Mouse (Mus musculus): ENCODE data around the gene Abca13.
"Not testable (repeated sequence)": the region's sequence is repeated elsewhere in the genome, so short reads cannot be mapped to it uniquely, and the experiment has no call there.

Gene Abca13

GRCm38 (mm10) chr11:9191555-9192131, at the start of gene Abca13:
TSS of gene Abca13 (plus strand) at chr11:9191942.
- DNase-seq (ENCODE audit: low read depth) = no peak

GRCm38 (mm10) chr11:9145113-9145512, 46.6 kb upstream of the Abca13 start:
- DNase-seq (ENCODE audit: low read depth) = no peak

DNA sequence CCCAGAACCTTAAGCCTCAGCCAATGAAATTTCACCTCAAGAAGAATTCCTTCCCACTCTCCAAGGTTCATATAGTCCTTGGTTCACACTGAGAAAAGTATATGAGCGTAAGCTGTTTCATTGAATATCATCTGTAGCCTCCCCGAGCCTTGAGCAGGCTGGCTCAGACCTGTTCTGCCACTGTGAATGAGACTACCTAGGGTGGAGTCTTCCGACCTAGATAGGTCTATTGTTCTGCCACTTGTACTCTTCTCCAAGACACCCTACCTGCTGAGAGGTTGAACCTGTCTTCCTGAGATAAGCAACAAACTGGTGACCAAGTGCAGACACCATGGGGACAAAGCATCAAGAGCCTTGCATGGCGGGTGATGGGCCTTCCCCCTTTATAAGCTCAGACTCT, 45.6 kb upstream of the Abca13 start:
- no peak for DNase-seq (ENCODE audit: low read depth)

DNA sequence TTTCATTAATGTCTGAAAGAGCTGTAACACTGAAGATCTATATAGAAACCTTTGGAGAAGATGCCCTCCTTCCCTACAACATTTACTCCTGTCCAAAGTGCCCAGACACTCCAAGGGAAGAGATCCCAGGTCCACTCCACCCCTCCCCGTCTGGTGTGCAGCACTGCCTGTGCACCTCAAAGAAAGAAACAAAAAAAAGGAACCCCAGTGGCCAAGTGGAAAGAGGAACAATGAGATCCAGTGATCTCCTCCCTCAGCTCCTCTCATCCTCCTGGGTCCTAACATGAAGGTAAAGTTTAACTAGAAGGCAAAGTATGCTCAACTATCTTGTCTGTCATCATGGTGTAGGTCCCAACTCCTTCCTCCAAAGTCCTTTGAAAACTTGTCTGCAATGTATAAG, 45.1 kb upstream of the Abca13 start:
- DNase-seq (ENCODE audit: low read depth) = no peak

- no peak for DNase-seq (ENCODE audit: low read depth)
Measured at GRCm38 (mm10) chr11:9148206-9148605, 43.5 kb upstream of the Abca13 start.

DNA sequence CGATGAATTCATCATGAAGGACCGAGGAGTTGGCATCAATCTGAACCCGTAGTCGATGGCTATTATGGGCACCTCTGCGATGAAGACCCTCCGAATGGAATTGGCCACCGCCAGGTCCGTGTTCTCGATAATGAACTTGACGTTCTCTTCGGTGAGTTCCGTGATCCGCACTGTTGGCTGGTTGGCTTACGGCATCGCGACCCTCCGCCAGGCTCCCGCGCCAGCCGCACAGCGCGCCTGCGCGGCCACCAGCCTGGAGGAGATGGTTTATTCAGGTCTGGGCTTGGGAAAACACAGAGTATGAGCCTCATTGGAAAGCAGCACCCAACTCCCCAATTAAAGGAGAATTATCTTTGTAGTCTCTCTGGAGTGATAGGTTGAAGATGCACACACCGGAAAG, 41.3 kb upstream of the Abca13 start:
- DNase-seq (ENCODE audit: low read depth) = not testable (repeated sequence)

DNA sequence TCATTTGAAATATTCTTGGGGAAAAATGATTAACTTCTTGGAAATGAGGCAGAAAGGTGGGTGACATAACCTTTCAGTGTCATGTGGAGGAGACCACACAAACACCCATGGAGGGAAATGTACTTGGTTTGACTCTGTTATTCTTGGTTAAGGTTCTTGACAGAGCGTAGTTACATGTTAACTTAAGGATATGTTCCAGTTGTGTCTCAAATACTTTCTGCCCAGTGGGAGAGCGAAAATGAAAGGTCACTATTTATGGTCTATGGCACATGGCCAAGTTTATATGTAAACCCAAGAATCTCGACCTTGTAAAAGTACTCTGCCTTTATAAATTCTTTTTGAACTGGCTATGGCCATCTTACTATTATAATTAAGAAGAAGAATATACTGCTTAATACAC, 31.8 kb upstream of the Abca13 start:
- DNase-seq (ENCODE audit: low read depth) = no peak

- DNase-seq (ENCODE audit: low read depth) = no peak
Measured at GRCm38 (mm10) chr11:9167331-9167730, 24.4 kb upstream of the Abca13 start.

GRCm38 (mm10) chr11:9181477-9181876, 10.3 kb upstream of the Abca13 start:
- no peak for DNase-seq (ENCODE audit: low read depth)

DNA sequence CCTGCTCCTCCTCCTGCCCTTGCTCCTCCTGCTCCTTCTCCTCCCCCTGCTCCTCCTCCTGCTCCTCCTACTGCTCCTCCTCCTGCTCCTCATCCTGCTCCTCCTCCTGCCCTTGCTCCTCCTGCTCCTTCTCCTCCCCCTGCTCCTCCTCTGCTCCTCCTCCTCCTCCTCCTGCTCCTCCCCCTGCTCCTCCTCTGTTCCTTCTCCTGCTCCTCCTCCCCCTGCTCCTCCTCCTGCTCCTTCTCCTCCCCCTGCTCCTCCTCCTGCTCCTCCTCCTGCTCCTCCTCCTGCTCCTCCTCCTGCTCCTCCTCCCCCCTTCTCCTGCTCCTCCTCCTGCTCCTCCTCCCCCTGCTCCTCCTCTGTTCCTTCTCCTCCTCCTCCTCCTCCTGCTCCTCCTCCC, 2.3 kb upstream of the Abca13 start:
- DNase-seq (ENCODE audit: low read depth) = not testable (repeated sequence)

GRCm38 (mm10) chr11:9190772-9191554, 779 bp upstream of the Abca13 start:
- no peak for DNase-seq (ENCODE audit: low read depth)

DNA sequence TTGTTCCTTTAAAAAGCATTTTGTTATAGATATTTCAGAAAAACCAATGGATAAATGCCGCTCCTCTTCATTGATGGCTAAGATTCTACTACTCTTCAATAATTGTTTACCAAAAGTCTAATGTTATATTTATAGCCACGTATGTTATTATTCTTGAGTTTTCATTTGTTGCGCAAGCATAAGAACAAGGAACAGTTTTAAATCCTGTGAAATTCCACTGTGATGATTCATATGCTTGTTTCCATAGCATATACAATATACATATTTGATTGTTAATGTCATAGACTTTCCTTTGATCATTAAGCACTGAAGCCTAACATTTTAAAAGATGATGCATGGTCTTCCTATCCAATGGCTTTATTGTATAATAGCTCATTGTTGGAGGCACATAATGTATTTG, 3.1 kb downstream of the Abca13 start:
- DNase-seq (ENCODE audit: low read depth) = no peak

DNA sequence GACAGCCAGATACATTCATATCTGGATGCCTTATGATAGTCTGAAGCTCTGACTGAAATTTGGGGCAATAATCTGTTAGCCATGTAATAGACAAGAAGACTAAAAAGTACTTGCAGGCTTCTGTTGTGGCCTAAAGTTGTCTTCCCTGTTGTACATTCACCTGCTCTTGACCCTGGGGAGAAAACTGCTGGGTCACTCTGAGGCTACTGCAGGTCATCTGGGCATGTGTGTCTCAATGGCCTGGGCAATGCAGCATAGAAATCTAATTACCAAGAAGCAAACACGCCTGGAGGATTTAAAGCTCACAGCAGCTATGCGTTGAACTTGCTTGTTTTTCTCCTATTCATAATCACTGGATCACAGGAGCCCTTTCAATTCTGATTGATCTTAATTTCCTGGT, 8.1 kb downstream of the Abca13 start:
- DNase-seq (ENCODE audit: low read depth) = no peak

GRCm38 (mm10) chr11:9210707-9211106, 19.0 kb downstream of the Abca13 start:
- DNase-seq (ENCODE audit: low read depth) = no peak

GRCm38 (mm10) chr11:9213580-9213979, 21.8 kb downstream of the Abca13 start:
- DNase-seq (ENCODE audit: low read depth) = no peak

GRCm38 (mm10) chr11:9216252-9216651, 24.5 kb downstream of the Abca13 start:
- no peak for DNase-seq (ENCODE audit: low read depth)

- DNase-seq (ENCODE audit: low read depth) = no peak
Measured at GRCm38 (mm10) chr11:9220501-9220900, 28.8 kb downstream of the Abca13 start.

- no peak for DNase-seq (ENCODE audit: low read depth)
Measured at GRCm38 (mm10) chr11:9221646-9222045, 29.9 kb downstream of the Abca13 start.

DNA sequence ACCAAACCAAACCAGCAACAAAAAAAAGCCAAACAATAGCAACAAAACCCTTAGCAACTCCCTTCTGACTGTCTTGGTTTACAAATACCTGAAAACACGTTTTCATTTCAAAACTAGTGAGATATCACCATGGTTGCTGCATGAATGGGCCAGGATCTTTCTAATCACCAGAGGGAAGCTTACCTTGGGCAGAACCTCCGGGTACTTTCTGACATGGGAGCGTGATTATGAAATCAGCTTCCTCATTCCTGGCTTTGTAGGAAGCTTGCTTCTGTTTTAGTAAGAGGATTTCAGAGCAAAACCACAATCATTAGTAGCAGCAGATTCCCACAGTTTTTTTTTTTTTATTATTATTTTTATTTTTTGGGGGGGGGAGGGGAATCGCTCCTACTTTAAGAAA, 34.7 kb downstream of the Abca13 start:
- no peak for DNase-seq (ENCODE audit: low read depth)

GRCm38 (mm10) chr11:9249627-9250026, 57.9 kb downstream of the Abca13 start:
- DNase-seq (ENCODE audit: low read depth) = not testable (repeated sequence)

- not testable (repeated sequence) for DNase-seq (ENCODE audit: low read depth)
Measured at GRCm38 (mm10) chr11:9263072-9263471, 71.3 kb downstream of the Abca13 start.

- no peak for DNase-seq (ENCODE audit: low read depth)
Measured at GRCm38 (mm10) chr11:9269090-9269489, 77.3 kb downstream of the Abca13 start.

- no peak for DNase-seq (ENCODE audit: low read depth)
Measured at GRCm38 (mm10) chr11:9285204-9285603, 93.5 kb downstream of the Abca13 start.

DNA sequence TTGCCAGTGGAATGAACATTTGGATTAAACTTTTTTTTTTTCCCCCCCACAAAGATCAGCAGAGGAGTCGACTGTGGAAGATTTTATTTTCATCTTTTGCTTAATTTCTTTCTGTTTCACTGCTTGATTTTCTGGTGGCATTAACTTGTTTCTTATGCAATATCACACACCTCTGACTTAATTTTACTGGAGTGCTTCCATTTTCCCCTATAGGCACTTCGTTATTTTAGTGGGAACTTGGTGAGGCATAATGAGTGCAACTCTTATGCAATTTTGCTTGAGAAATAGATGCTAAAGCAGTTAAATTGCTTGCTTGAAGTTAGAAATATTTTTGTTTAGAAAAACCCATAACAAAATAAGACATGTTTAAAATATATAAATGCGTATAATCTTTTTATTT, 94.0 kb downstream of the Abca13 start:
- no peak for DNase-seq (ENCODE audit: low read depth)

Measured in induced T-regulatory cell, adult 2 months (primary cell).